Mouse (Mus musculus): Measurements from ENCODE around the gene Sub1. TPM values are rescaled to one million over a fixed set of nuclear protein-coding genes. Genes with fewer than 3 reads are reported as not detected.

The Sub1 gene
- polyA plus RNA-seq, 1 experiment from 2014 or later: 590 TPM

DNA sequence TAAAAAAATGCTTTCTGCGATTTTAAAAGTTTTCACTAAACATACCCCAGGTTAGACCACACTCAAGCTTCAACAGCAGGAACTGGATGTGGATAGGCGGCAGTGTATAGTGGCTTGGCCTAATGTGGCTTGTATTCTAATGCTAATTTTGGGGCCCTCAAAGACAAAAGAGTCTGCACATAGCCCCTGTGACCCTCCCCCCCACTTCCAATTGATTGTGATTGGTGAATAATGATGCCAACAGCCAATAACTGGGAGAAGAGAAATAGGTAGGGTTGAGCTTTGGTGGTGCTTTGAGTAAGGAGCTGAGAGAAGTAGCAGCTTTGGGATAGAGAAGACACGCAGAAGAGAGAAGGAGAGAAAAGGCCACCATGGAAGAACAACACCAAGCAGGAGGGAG lies 35.7 kb upstream of the Sub1 start:
- Histone ChIP-seq H3K4me2 (ENCODE audit: low read depth, low read length) (no peak overlapping the region), H3K4me1 (ENCODE audit: control insufficient read depth, insufficient read depth, low read length) (no peaks in the 10 kb centered on the region), H3K9me3 (ENCODE audit: control insufficient read depth, low read length) (no peaks in the 10 kb centered on the region), H3K27ac (ENCODE audit: low read length) (no peak overlapping the region), H3K36me3 (ENCODE audit: control insufficient read depth, insufficient read depth, low read length) (no peaks in the 10 kb centered on the region), H3K27me3 (replicated peaks; ENCODE audit: control insufficient read depth, insufficient read depth, low read length) (no peaks in the 10 kb centered on the region), H3K4me3 (ENCODE audit: low read length) (no peak overlapping the region), H3K9ac (ENCODE audit: low read depth, low read length) (no peak overlapping the region)
- ATAC-seq: no peak
- 94% methylated on average over 3 of the region's 3 CpGs for WGBS

GRCm38 (mm10) chr15:12031861-12032260 lies 35.1 kb upstream of the Sub1 start:
- Histone ChIP-seq H3K36me3 (ENCODE audit: control insufficient read depth, insufficient read depth, low read length) (no peaks in the 10 kb centered on the region), H3K4me1 (ENCODE audit: control insufficient read depth, insufficient read depth, low read length) (no peaks in the 10 kb centered on the region), H3K4me3 (ENCODE audit: low read length) (no peak overlapping the region), H3K27me3 (replicated peaks; ENCODE audit: control insufficient read depth, insufficient read depth, low read length) (no peaks in the 10 kb centered on the region), H3K4me2 (ENCODE audit: low read depth, low read length) (no peak overlapping the region), H3K27ac (ENCODE audit: low read length) (no peak overlapping the region), H3K9me3 (ENCODE audit: control insufficient read depth, low read length) (no peaks in the 10 kb centered on the region), H3K9ac (ENCODE audit: low read depth, low read length) (no peak overlapping the region)
- no peak for ATAC-seq
- WGBS: 84% methylated on average over 8 of the region's 8 CpGs

GRCm38 (mm10) chr15:12030221-12030620 lies 33.4 kb upstream of the Sub1 start:
- Histone ChIP-seq H3K4me3 (ENCODE audit: low read length) (no peak overlapping the region), H3K27ac (ENCODE audit: low read length) (no peak overlapping the region), H3K4me1 (ENCODE audit: control insufficient read depth, insufficient read depth, low read length) (no peaks in the 10 kb centered on the region), H3K9ac (ENCODE audit: low read depth, low read length) (no peak overlapping the region), H3K4me2 (ENCODE audit: low read depth, low read length) (no peak overlapping the region), H3K36me3 (ENCODE audit: control insufficient read depth, insufficient read depth, low read length) (no peaks in the 10 kb centered on the region), H3K27me3 (replicated peaks; ENCODE audit: control insufficient read depth, insufficient read depth, low read length) (no peaks in the 10 kb centered on the region), H3K9me3 (ENCODE audit: control insufficient read depth, low read length) (no peaks in the 10 kb centered on the region)
- no peak for ATAC-seq
- WGBS: 67% methylated on average over 4 of the region's 4 CpGs

GRCm38 (mm10) chr15:12027807-12028206 lies 31.0 kb upstream of the Sub1 start:
- H3K9ac ChIP-seq (ENCODE audit: low read depth, low read length): no peak overlapping the region
- no peaks in the 10 kb centered on the region for H3K27me3 ChIP-seq (replicated peaks; ENCODE audit: control insufficient read depth, insufficient read depth, low read length)
- WGBS: 73% methylated on average over 3 of the region's 3 CpGs
- no peaks in the 10 kb centered on the region for H3K9me3 ChIP-seq (ENCODE audit: control insufficient read depth, low read length)
- no peak overlapping the region for H3K27ac ChIP-seq (ENCODE audit: low read length)
- no peak overlapping the region for H3K4me3 ChIP-seq (ENCODE audit: low read length)
- H3K4me2 ChIP-seq (ENCODE audit: low read depth, low read length): no peak overlapping the region
- ATAC-seq: no peak
- H3K4me1 ChIP-seq (ENCODE audit: control insufficient read depth, insufficient read depth, low read length): no peaks in the 10 kb centered on the region
- no peaks in the 10 kb centered on the region for H3K36me3 ChIP-seq (ENCODE audit: control insufficient read depth, insufficient read depth, low read length)

- Histone ChIP-seq H3K4me1 (ENCODE audit: control insufficient read depth, insufficient read depth, low read length) (no peaks in the 10 kb centered on the region), H3K9me3 (ENCODE audit: control insufficient read depth, low read length) (no peaks in the 10 kb centered on the region), H3K27me3 (replicated peaks; ENCODE audit: control insufficient read depth, insufficient read depth, low read length) (no peaks in the 10 kb centered on the region), H3K4me2 (ENCODE audit: low read depth, low read length) (no peak overlapping the region), H3K4me3 (ENCODE audit: low read length) (no peak overlapping the region), H3K27ac (ENCODE audit: low read length) (no peak overlapping the region), H3K9ac (ENCODE audit: low read depth, low read length) (no peak overlapping the region), H3K36me3 (ENCODE audit: control insufficient read depth, insufficient read depth, low read length) (no peaks in the 10 kb centered on the region)
- 89% methylated on average over 5 of the region's 5 CpGs for WGBS
- ATAC-seq: no peak
Observed at GRCm38 (mm10) chr15:12026932-12027450, 30.2 kb upstream of the Sub1 start.

DNA sequence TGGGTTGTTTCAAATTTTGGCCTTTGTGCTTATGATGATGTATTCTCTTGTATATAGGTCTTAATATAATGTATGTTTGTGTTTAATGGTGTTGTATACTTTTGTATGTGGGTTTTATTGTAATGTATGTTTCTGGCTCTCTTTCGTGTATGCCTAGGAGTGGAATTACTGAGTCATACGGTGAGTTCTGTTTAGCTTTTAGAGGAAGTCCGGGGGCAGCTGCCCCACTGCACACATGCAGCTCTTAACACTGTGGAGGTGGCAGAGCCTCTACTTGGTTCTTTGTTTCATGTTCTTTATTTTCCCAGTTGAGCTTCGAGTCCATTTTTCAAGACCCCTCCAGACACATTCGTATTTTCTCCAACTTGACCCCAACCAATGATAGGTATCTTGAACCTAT lies 29.2 kb upstream of the Sub1 start:
- no peaks in the 10 kb centered on the region for H3K9me3 ChIP-seq (ENCODE audit: control insufficient read depth, low read length)
- WGBS: 70% methylated on average over 5 of the region's 5 CpGs
- no peak overlapping the region for H3K4me3 ChIP-seq (ENCODE audit: low read length)
- H3K36me3 ChIP-seq (ENCODE audit: control insufficient read depth, insufficient read depth, low read length): no peaks in the 10 kb centered on the region
- no peaks in the 10 kb centered on the region for H3K27me3 ChIP-seq (replicated peaks; ENCODE audit: control insufficient read depth, insufficient read depth, low read length)
- no peak overlapping the region for H3K27ac ChIP-seq (ENCODE audit: low read length)
- no peak overlapping the region for H3K9ac ChIP-seq (ENCODE audit: low read depth, low read length)
- no peak overlapping the region for H3K4me2 ChIP-seq (ENCODE audit: low read depth, low read length)
- no peak for ATAC-seq
- H3K4me1 ChIP-seq (ENCODE audit: control insufficient read depth, insufficient read depth, low read length): no peaks in the 10 kb centered on the region

DNA sequence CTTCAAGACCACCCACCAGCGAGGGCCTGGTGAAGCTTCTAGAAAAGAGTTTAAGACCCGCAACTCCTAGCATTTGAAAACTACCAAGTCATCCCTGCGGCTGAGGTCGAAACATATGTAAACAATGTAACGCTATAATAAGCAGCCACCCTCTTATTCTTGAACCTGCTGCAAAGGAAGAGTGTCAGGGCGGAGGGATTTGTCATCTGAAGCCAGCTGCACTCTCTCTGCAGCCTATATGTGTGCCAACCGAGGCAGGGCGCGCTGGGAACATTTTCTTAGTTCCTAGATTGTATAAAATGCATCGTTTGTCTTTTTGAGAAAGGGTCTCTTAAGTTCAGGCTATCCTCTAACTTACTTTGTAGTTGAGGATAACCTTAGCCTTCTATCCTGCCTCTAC lies 28.6 kb upstream of the Sub1 start:
- Histone ChIP-seq H3K4me2 (ENCODE audit: low read depth, low read length) (no peak overlapping the region), H3K9ac (ENCODE audit: low read depth, low read length) (no peak overlapping the region), H3K4me3 (ENCODE audit: low read length) (no peak overlapping the region), H3K27me3 (replicated peaks; ENCODE audit: control insufficient read depth, insufficient read depth, low read length) (no peaks in the 10 kb centered on the region), H3K27ac (ENCODE audit: low read length) (no peak overlapping the region), H3K36me3 (ENCODE audit: control insufficient read depth, insufficient read depth, low read length) (no peaks in the 10 kb centered on the region), H3K4me1 (ENCODE audit: control insufficient read depth, insufficient read depth, low read length) (no peaks in the 10 kb centered on the region), H3K9me3 (ENCODE audit: control insufficient read depth, low read length) (no peaks in the 10 kb centered on the region)
- no peak for ATAC-seq
- WGBS: 65% methylated on average over 10 of the region's 10 CpGs

DNA sequence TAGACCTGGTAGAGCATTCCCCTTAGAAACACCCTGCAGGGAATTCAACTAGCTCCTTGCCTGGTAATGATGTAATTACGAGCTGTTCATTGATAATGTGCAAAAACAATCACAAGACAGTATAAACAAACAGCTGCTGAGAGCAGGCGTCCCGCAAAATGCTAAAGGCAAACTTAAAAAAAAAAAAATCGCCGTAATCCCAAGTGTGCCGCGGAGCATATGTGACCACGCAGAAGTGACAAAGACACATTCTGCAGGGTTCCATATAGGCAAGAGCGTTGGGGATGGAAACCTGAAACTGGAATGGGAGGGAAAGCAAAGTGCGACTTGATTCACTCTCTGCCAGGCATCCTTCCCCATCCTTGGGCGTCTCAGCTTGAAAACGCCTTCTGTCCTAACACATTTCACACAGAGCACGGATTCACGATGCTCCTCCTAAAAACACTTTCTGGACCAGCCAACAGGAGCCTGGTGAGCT lies 28.0 kb upstream of the Sub1 start:
- Histone ChIP-seq H3K27me3 (replicated peaks; ENCODE audit: control insufficient read depth, insufficient read depth, low read length) (no peaks in the 10 kb centered on the region), H3K9me3 (ENCODE audit: control insufficient read depth, low read length) (no peaks in the 10 kb centered on the region), H3K4me3 (ENCODE audit: low read length) (no peak overlapping the region), H3K9ac (ENCODE audit: low read depth, low read length) (no peak overlapping the region), H3K36me3 (ENCODE audit: control insufficient read depth, insufficient read depth, low read length) (no peaks in the 10 kb centered on the region), H3K4me2 (ENCODE audit: low read depth, low read length) (no peak overlapping the region), H3K27ac (ENCODE audit: low read length) (no peak overlapping the region), H3K4me1 (ENCODE audit: control insufficient read depth, insufficient read depth, low read length) (no peaks in the 10 kb centered on the region)
- WGBS: 48% methylated on average over 14 of the region's 14 CpGs
- no peak for ATAC-seq

DNA sequence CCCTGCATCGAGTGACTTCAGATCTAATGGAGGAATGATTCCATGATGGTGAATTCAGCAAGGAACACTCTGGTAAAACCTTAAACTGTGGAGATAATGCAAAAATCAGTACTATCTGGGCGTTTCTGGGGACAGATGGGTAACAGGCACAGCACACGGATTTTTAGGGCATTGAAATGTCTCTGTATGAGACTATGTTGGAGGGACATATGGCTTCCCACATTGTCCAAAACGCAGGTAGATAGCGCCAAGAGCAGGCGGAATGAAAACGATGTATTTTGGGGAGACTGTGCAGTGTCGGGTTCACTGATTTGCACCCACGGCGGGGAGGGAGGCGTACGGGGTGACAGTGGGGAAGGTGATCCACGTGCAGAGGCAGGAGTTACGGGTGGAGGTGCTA lies 22.7 kb upstream of the Sub1 start:
- no peak for ATAC-seq
- Histone ChIP-seq H3K9ac (ENCODE audit: low read depth, low read length) (no peak overlapping the region), H3K36me3 (ENCODE audit: control insufficient read depth, insufficient read depth, low read length) (no peaks in the 10 kb centered on the region), H3K27ac (ENCODE audit: low read length) (no peak overlapping the region), H3K4me1 (ENCODE audit: control insufficient read depth, insufficient read depth, low read length) (no peaks in the 10 kb centered on the region), H3K4me3 (ENCODE audit: low read length) (no peak overlapping the region), H3K9me3 (ENCODE audit: control insufficient read depth, low read length) (no peaks in the 10 kb centered on the region), H3K27me3 (replicated peaks; ENCODE audit: control insufficient read depth, insufficient read depth, low read length) (no peaks in the 10 kb centered on the region), H3K4me2 (ENCODE audit: low read depth, low read length) (no peak overlapping the region)
- 91% methylated on average over 14 of the region's 14 CpGs for WGBS

DNA sequence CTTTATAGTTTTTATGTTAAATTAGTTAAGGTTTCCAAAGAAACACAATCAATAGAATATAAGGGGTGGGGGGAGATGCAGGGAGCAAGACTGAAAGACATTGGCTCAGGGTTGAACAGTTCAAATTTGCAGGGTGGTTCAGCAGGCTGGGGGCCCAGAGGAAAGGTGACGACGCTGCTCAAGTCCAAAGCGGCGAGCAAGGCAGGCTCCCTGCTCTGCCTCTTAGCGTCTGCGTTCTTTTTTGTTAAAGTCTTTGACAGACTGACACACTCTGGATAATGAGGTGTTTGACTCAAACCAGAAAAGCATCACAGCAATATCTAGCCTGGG lies 21.6 kb upstream of the Sub1 start:
- Histone ChIP-seq H3K27me3 (replicated peaks; ENCODE audit: control insufficient read depth, insufficient read depth, low read length) (no peaks in the 10 kb centered on the region), H3K9ac (ENCODE audit: low read depth, low read length) (no peak overlapping the region), H3K27ac (ENCODE audit: low read length) (no peak overlapping the region), H3K9me3 (ENCODE audit: control insufficient read depth, low read length) (no peaks in the 10 kb centered on the region), H3K36me3 (ENCODE audit: control insufficient read depth, insufficient read depth, low read length) (no peaks in the 10 kb centered on the region), H3K4me1 (ENCODE audit: control insufficient read depth, insufficient read depth, low read length) (no peaks in the 10 kb centered on the region), H3K4me3 (ENCODE audit: low read length) (no peak overlapping the region), H3K4me2 (ENCODE audit: low read depth, low read length) (no peak overlapping the region)
- ATAC-seq: no peak
- 71% methylated on average over 6 of the region's 6 CpGs for WGBS

Data from intestine, embryonic 16.5 days (tissue).